Mouse (Mus musculus) midbrain, postnatal 0 days (tissue): ENCODE measurements around the gene Slc51b. TPM values are rescaled to one million over a fixed set of nuclear protein-coding genes. Genes with fewer than 3 reads are reported as not detected.

ENCODE experiments used
- ATAC-seq: fragments of 200-750 bp; cut with Nextera tagmentation; 2 replicates; pipeline ENCODE4 v1.8.0; 2017; ENCODE audit warnings: moderate number of reproducible peaks, mild to moderate bottlenecking, moderate TSS enrichment, moderate library complexity; ENCODE audit not compliant: low FRiP score
- DNase-seq: peaks from one replicate; pipeline ENCODE4 v3.0.0-alpha.2; 2015; ENCODE audit warnings: low spot score
- H3K27ac ChIP-seq: fragments of 300-500 bp; sonication (generic); 2 replicates; pipeline ENCODE4 v1.5.1; 2014; ENCODE audit warnings: low read depth, mild to moderate bottlenecking, low read length, mixed read lengths
- H3K27me3 ChIP-seq: fragments of 300-500 bp; sonication (generic); 2 replicates; pipeline ENCODE4 v1.6.1; 2014; ENCODE audit warnings: low read length, control low read depth, mixed read lengths; ENCODE audit not compliant: insufficient read depth
- H3K36me3 ChIP-seq: fragments of 300-500 bp; sonication (generic); 2 replicates; pipeline ENCODE4 v1.6.1; 2014; ENCODE audit warnings: low read length, control low read depth, mixed read lengths; ENCODE audit not compliant: insufficient read depth
- H3K4me1 ChIP-seq: fragments of 300-500 bp; sonication (generic); 2 replicates; pipeline ENCODE4 v1.6.1; 2014; ENCODE audit warnings: mild to moderate bottlenecking, control low read depth, antibody characterized with exemption, low read length, mixed read lengths; ENCODE audit not compliant: insufficient read depth
- H3K4me2 ChIP-seq: fragments of 300-500 bp; sonication (generic); 2 replicates; pipeline ENCODE4 v1.6.1; 2014; ENCODE audit warnings: low read depth, mild to moderate bottlenecking, low read length, mixed read lengths; ENCODE audit not compliant: poor library complexity, severe bottlenecking
- H3K4me3 ChIP-seq: fragments of 300-500 bp; sonication (generic); 2 replicates; pipeline ENCODE4 v1.5.1; 2014; ENCODE audit warnings: low read depth, mild to moderate bottlenecking, low read length, moderate library complexity
- H3K9ac ChIP-seq: fragments of 300-500 bp; sonication (generic); replicated peaks from 2 replicates; pipeline ENCODE4 v1.6.1; 2014; ENCODE audit warnings: mild to moderate bottlenecking, low read length, moderate library complexity, mixed read lengths; ENCODE audit not compliant: poor library complexity, severe bottlenecking
- H3K9me3 ChIP-seq: fragments of 300-500 bp; sonication (generic); 2 replicates; pipeline ENCODE4 v1.6.1; 2016; ENCODE audit warnings: low read length, control low read depth
- CTCF ChIP-seq: IDR thresholded peaks from 2 replicates; pipeline ENCODE4 v1.5.1; 2016; ENCODE audit warnings: antibody characterized with exemption, mild to moderate bottlenecking
- WGBS: fragments of 180-500 bp; shearing (Covaris S2); extraction: QIAGEN DNeasy Blood & Tissue Kit; methylation state at CpG from one replicate; pipeline ENCODE4 v1.1.7; 2014; 5-methylcytosine and 5-hydroxymethylcytosine counted together
- polyA plus RNA-seq: library from polyadenylated mRNA; unstranded; fragments of >200 nt; fragmentation: Nextera tagmentation; extraction: Ambion mirVana; gene quantifications from 2 replicates; pipeline ENCODE4 v1.2.1, GENCODE M21; 2015
- total RNA-seq: library from RNA; depleted of rRNA; stranded (reverse); fragments of >200 nt; gene quantifications from 2 replicates; pipeline ENCODE4 v1.2.3, GENCODE M21; 2014

Slc51b gene
- total and polyA plus RNA-seq, 2 experiments from 2014 or later, result not detected

- no peaks in the 10 kb centered on the region for H3K27me3 ChIP-seq
- H3K4me3 ChIP-seq, result no peak overlapping the region
- 48% methylated on average over 3 of the region's 3 CpGs for WGBS
- no peak for DNase-seq
- H3K4me1 ChIP-seq, result no peaks in the 10 kb centered on the region
- no peak overlapping the region for H3K27ac ChIP-seq
- H3K9me3 ChIP-seq, result no peaks in the 10 kb centered on the region
- no peaks in the 10 kb centered on the region for H3K36me3 ChIP-seq
- no peak for ATAC-seq
- no peak overlapping the region for H3K4me2 ChIP-seq
- no peak for TF ChIP-seq CTCF
- H3K9ac ChIP-seq, result no peak overlapping the region
Observed at GRCm38 (mm10) chr9:65424393-65424792, 1.6 kb upstream of the Slc51b start.

GRCm38 (mm10) chr9:65419633-65420032, 3.1 kb downstream of the Slc51b start:
- H3K36me3 ChIP-seq, result no peaks in the 10 kb centered on the region
- H3K4me1 ChIP-seq, result no peaks in the 10 kb centered on the region
- ATAC-seq (no peak), DNase-seq (no peak)
- H3K27me3 ChIP-seq, result no peaks in the 10 kb centered on the region
- H3K4me3 ChIP-seq, result no peak overlapping the region
- no peaks in the 10 kb centered on the region for H3K9me3 ChIP-seq
- H3K4me2 ChIP-seq, result no peak overlapping the region
- H3K27ac ChIP-seq, result no peak overlapping the region
- TF ChIP-seq CTCF, result no peak
- WGBS, result 76% methylated on average over 3 of the region's 3 CpGs
- no peak overlapping the region for H3K9ac ChIP-seq

- no peak for DNase-seq
- H3K9me3 ChIP-seq, result no peaks in the 10 kb centered on the region
- H3K4me1 ChIP-seq, result no peaks in the 10 kb centered on the region
- no peak overlapping the region for H3K4me2 ChIP-seq
- H3K27ac ChIP-seq, result no peak overlapping the region
- ATAC-seq, result no peak
- no peaks in the 10 kb centered on the region for H3K27me3 ChIP-seq
- H3K36me3 ChIP-seq, result no peaks in the 10 kb centered on the region
- H3K9ac ChIP-seq, result no peak overlapping the region
- TF ChIP-seq CTCF, result peak; percentile 22; the same call in 1 of the 2 replicates
- H3K4me3 ChIP-seq, result no peak overlapping the region
- 45% methylated on average over 3 of the region's 3 CpGs for WGBS
Observed at GRCm38 (mm10) chr9:65417738-65418137, 5.0 kb downstream of the Slc51b start.

- Histone ChIP-seq H3K4me1 (no peaks in the 10 kb centered on the region), H3K9me3 (no peaks in the 10 kb centered on the region), H3K9ac (no peak overlapping the region), H3K27ac (no peak overlapping the region), H3K4me2 (no peak overlapping the region), H3K36me3 (no peaks in the 10 kb centered on the region), H3K4me3 (no peak overlapping the region), H3K27me3 (no peaks in the 10 kb centered on the region)
- no peak for TF ChIP-seq CTCF
- ATAC-seq, result no peak
- no peak for DNase-seq
- 77% methylated on average over 3 of the region's 3 CpGs for WGBS
Observed at GRCm38 (mm10) chr9:65411326-65411725, 11.4 kb downstream of the Slc51b start.

GRCm38 (mm10) chr9:65410378-65410777, 12.4 kb downstream of the Slc51b start:
- H3K9ac ChIP-seq, result no peak overlapping the region
- no peak overlapping the region for H3K4me3 ChIP-seq
- no peak for TF ChIP-seq CTCF
- H3K27ac ChIP-seq, result no peak overlapping the region
- WGBS, result 96% methylated on average over 8 of the region's 8 CpGs
- H3K27me3 ChIP-seq, result no peaks in the 10 kb centered on the region
- no peaks in the 10 kb centered on the region for H3K4me1 ChIP-seq
- no peaks in the 10 kb centered on the region for H3K36me3 ChIP-seq
- H3K4me2 ChIP-seq, result no peak overlapping the region
- no peak for ATAC-seq
- H3K9me3 ChIP-seq, result no peaks in the 10 kb centered on the region
- DNase-seq, result no peak

GRCm38 (mm10) chr9:65408871-65409295, 13.9 kb downstream of the Slc51b start:
- TF ChIP-seq CTCF, result no peak
- no peak for ATAC-seq
- no peaks in the 10 kb centered on the region for H3K36me3 ChIP-seq
- no peaks in the 10 kb centered on the region for H3K27me3 ChIP-seq
- DNase-seq, result no peak
- H3K4me1 ChIP-seq, result no peaks in the 10 kb centered on the region
- H3K27ac ChIP-seq, result no peak overlapping the region
- WGBS, result 73% methylated on average over 5 of the region's 5 CpGs
- no peak overlapping the region for H3K4me2 ChIP-seq
- no peaks in the 10 kb centered on the region for H3K9me3 ChIP-seq
- H3K4me3 ChIP-seq, result no peak overlapping the region
- H3K9ac ChIP-seq, result no peak overlapping the region
